In genomic region chr17:66755191-66755654, GRCm38 (mm10) we compare ENCODE assay signal across 9 mouse cellular contexts.
DNase-seq lines count a peak whose midpoint lies in the region; ATAC-seq and TF ChIP-seq lines count a peak whose summit lies in the region.
"Had no signal": no experiment of that assay in that cellular context is flagged by ENCODE, and none has a peak within 500 bp of the region (broad histone marks: within the 10 kb centered on the region; RNA-seq: fewer than 3 reads in every experiment).

No protein-coding gene starts in this region.

- ATAC-seq in embryonic facial prominence, embryonic 12.5 days (ENCODE audit: insufficient number of reproducible peaks, insufficient read depth, low FRiP score, low TSS enrichment), result peak; percentile 49; the same call in 1 of the 2 replicates
- peak; percentile 70 to 74; a peak in 3 of 4 replicates for ATAC-seq in hematopoietic stem cell, adult 5-6 weeks (replicated peaks in 1 of 2; ENCODE audit: insufficient read depth in 1 of 2, low FRiP score in 2 of 2, low TSS enrichment in 1 of 2, low read depth in 1 of 2, poor library complexity in 2 of 2, severe bottlenecking in 2 of 2)

- H3K27me3 ChIP-seq in embryonic facial prominence, embryonic 12.5 days, result no peaks in the 10 kb centered on the region

- H3K36me3 ChIP-seq in embryonic facial prominence, embryonic 12.5 days, result no peaks in the 10 kb centered on the region

- H3K9ac ChIP-seq in embryonic facial prominence, embryonic 12.5 days, result no peak overlapping the region

- no peak overlapping the region for H3K27ac ChIP-seq in embryonic facial prominence, embryonic 12.5 days
- H3K27ac ChIP-seq in layer of hippocampus, adult 2 months, result no peak overlapping the region
- H3K27ac ChIP-seq: macrophage had no signal

- no peak overlapping the region for H3K4me2 ChIP-seq in embryonic facial prominence, embryonic 12.5 days (replicated peaks)

- 39% methylated on average over 3 of the region's 3 CpGs for WGBS in embryonic facial prominence, embryonic 12.5 days

- no peak overlapping the region for H3K4me3 ChIP-seq in embryonic facial prominence, embryonic 12.5 days
- H3K4me3 ChIP-seq in layer of hippocampus, adult 2 months, result no peak overlapping the region

- TF ChIP-seq CTCF in layer of hippocampus, adult 2 months (conservative IDR thresholded peaks at IDR 0.05), result peak; percentile 77

- peak; percentile 55 for DNase-seq in 3134 (ENCODE audit: extremely low read depth, insufficient read length, low spot score)
- DNase-seq in adrenal gland, postnatal 10 days, result peak; percentile 52
- peak; percentile 31 to 47 for DNase-seq in layer of hippocampus, adult 2 months (ENCODE audit: low spot score in 2 of 2)
- peak; percentile 62 for DNase-seq in lung, postnatal 14 days
- peak; percentile 53 to 62 for DNase-seq in right cerebral cortex, postnatal 10 days (ENCODE audit: low spot score in 2 of 2)
- DNase-seq in thymus, postnatal 25 days, result no peak

- H3K4me1 ChIP-seq in embryonic facial prominence, embryonic 12.5 days, result peaks cover 15% of the 10 kb centered on the region

- H3K9me3 ChIP-seq in embryonic facial prominence, embryonic 12.5 days, result no peaks in the 10 kb centered on the region
